Mouse (Mus musculus): ENCODE results near the gene Omt2b. TPM values are rescaled to one million over a fixed set of nuclear protein-coding genes. Genes with fewer than 3 reads are reported as not detected.

Gene Omt2b
- polyA plus RNA-seq, 1 experiment from 2014 or later = not detected

- no peaks in the 10 kb centered on the region for H3K27me3 ChIP-seq (ENCODE audit: control insufficient read depth, insufficient read depth, low read depth, low read length)
- H3K27ac ChIP-seq (ENCODE audit: low read length) = no peak overlapping the region
- H3K36me3 ChIP-seq (ENCODE audit: control insufficient read depth, insufficient read depth, low read length) = no peaks in the 10 kb centered on the region
- H3K4me1 ChIP-seq (ENCODE audit: control insufficient read depth, insufficient read depth, low read length) = peaks cover 5% of the 10 kb centered on the region
- 90% methylated on average over 10 of the region's 10 CpGs for WGBS
- no peak overlapping the region for H3K4me2 ChIP-seq (ENCODE audit: low read length)
- no peaks in the 10 kb centered on the region for H3K9me3 ChIP-seq (replicated peaks; ENCODE audit: control insufficient read depth, low read length, poor library complexity, severe bottlenecking)
- no peak overlapping the region for H3K9ac ChIP-seq (ENCODE audit: low read depth, low read length)
- H3K4me3 ChIP-seq (ENCODE audit: low read depth, low read length) = no peak overlapping the region
- no peak for ATAC-seq
Observed at GRCm38 (mm10) chr9:78372827-78373504, 45.6 kb downstream of the Omt2b start.

GRCm38 (mm10) chr9:78374397-78374796 is 47.0 kb downstream of the Omt2b start:
- no peak overlapping the region for H3K4me3 ChIP-seq (ENCODE audit: low read depth, low read length)
- no peaks in the 10 kb centered on the region for H3K9me3 ChIP-seq (replicated peaks; ENCODE audit: control insufficient read depth, low read length, poor library complexity, severe bottlenecking)
- peaks cover 6% of the 10 kb centered on the region for H3K4me1 ChIP-seq (ENCODE audit: control insufficient read depth, insufficient read depth, low read length)
- H3K4me2 ChIP-seq (ENCODE audit: low read length) = no peak overlapping the region
- H3K27ac ChIP-seq (ENCODE audit: low read length) = no peak overlapping the region
- ATAC-seq = no peak
- no peaks in the 10 kb centered on the region for H3K27me3 ChIP-seq (ENCODE audit: control insufficient read depth, insufficient read depth, low read depth, low read length)
- H3K36me3 ChIP-seq (ENCODE audit: control insufficient read depth, insufficient read depth, low read length) = no peaks in the 10 kb centered on the region
- WGBS = 62% methylated on average over 5 of the region's 5 CpGs
- no peak overlapping the region for H3K9ac ChIP-seq (ENCODE audit: low read depth, low read length)

DNA sequence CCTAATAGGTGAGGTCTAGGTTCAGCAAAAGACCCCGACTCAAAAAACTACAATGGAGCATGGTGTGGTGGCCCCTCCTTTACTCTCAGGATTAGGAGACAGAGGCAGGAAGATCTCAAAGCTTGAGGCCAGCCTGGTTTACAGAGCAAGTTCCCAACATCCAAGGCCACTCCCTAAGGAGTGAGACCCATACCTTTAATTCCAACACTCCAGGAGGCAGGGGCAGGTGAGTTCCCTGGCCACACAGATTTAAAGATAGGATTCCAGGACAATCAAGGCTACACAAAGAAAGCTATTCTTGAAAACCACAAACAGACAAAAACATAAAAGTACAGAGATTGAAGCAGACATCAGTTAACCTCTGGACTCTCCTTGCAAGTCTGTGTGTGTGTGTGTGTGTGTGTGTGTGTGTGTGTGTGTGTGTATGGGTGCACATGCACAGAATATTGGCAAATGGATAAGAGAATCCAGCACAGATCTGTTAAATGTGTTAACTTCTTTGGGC is 47.5 kb downstream of the Omt2b start:
- Histone ChIP-seq H3K4me1 (ENCODE audit: control insufficient read depth, insufficient read depth, low read length) (peaks cover 6% of the 10 kb centered on the region), H3K36me3 (ENCODE audit: control insufficient read depth, insufficient read depth, low read length) (no peaks in the 10 kb centered on the region), H3K9me3 (replicated peaks; ENCODE audit: control insufficient read depth, low read length, poor library complexity, severe bottlenecking) (no peaks in the 10 kb centered on the region), H3K27ac (ENCODE audit: low read length) (no peak overlapping the region), H3K9ac (ENCODE audit: low read depth, low read length) (no peak overlapping the region), H3K27me3 (ENCODE audit: control insufficient read depth, insufficient read depth, low read depth, low read length) (no peaks in the 10 kb centered on the region), H3K4me3 (ENCODE audit: low read depth, low read length) (no peak overlapping the region), H3K4me2 (ENCODE audit: low read length) (no peak overlapping the region)
- 81% methylated on average over 1 of the region's 1 CpGs for WGBS
- ATAC-seq = no peak

DNA sequence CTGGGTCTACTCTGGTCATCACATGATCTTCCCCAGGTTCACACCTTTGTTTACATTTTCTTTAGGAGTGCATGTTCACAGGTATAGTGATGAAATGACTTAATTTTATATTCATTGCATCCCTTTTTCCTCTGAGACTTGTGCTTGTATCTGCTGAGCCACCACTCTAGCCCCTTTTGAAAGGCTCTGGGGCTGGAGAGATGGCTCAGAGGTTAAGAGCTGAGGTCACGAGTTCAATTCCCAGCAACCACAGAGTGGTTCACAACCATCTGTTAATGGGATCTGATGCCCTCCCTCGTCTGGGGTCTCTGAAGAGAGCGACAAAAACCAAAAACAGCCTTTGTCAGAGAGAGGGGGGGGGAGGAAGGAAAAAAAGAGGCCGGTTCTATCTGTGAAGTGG is 48.1 kb downstream of the Omt2b start:
- H3K27me3 ChIP-seq (ENCODE audit: control insufficient read depth, insufficient read depth, low read depth, low read length) = no peaks in the 10 kb centered on the region
- no peak overlapping the region for H3K4me3 ChIP-seq (ENCODE audit: low read depth, low read length)
- WGBS = 76% methylated on average over 4 of the region's 4 CpGs
- H3K36me3 ChIP-seq (ENCODE audit: control insufficient read depth, insufficient read depth, low read length) = no peaks in the 10 kb centered on the region
- H3K27ac ChIP-seq (ENCODE audit: low read length) = no peak overlapping the region
- H3K4me2 ChIP-seq (ENCODE audit: low read length) = no peak overlapping the region
- peaks cover 6% of the 10 kb centered on the region for H3K4me1 ChIP-seq (ENCODE audit: control insufficient read depth, insufficient read depth, low read length)
- no peak for ATAC-seq
- H3K9me3 ChIP-seq (replicated peaks; ENCODE audit: control insufficient read depth, low read length, poor library complexity, severe bottlenecking) = no peaks in the 10 kb centered on the region
- H3K9ac ChIP-seq (ENCODE audit: low read depth, low read length) = no peak overlapping the region

DNA sequence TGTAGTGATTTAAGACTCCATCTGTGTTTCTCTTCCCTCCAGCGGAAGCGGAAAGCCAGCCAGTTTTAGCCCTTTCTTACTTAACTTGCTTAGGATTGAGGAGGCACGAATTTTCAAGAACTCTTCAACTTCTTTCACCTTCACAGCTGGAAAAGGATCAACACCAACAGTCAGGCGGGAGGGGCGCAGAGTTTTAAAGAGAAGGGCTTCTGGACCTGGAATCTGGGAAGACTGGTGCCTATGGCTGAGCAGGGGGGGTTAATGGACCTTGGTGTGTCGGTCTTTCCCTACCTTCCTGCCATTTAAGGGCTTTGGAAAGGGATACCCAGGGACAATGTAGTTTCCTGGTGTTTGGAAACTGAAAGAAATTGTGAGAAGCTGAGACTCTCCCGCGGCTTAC is 50.2 kb downstream of the Omt2b start:
- ATAC-seq = no peak
- Histone ChIP-seq H3K27me3 (ENCODE audit: control insufficient read depth, insufficient read depth, low read depth, low read length) (no peaks in the 10 kb centered on the region), H3K9ac (ENCODE audit: low read depth, low read length) (peak overlapping the region; percentile 54), H3K9me3 (replicated peaks; ENCODE audit: control insufficient read depth, low read length, poor library complexity, severe bottlenecking) (no peaks in the 10 kb centered on the region), H3K36me3 (ENCODE audit: control insufficient read depth, insufficient read depth, low read length) (no peaks in the 10 kb centered on the region), H3K4me3 (ENCODE audit: low read depth, low read length) (peak overlapping the region; percentile 43), H3K4me2 (ENCODE audit: low read length) (peak overlapping the region; percentile 61), H3K27ac (ENCODE audit: low read length) (peak overlapping the region; percentile 73), H3K4me1 (ENCODE audit: control insufficient read depth, insufficient read depth, low read length) (peaks cover 6% of the 10 kb centered on the region)
- 28% methylated on average over 8 of the region's 8 CpGs for WGBS

DNA sequence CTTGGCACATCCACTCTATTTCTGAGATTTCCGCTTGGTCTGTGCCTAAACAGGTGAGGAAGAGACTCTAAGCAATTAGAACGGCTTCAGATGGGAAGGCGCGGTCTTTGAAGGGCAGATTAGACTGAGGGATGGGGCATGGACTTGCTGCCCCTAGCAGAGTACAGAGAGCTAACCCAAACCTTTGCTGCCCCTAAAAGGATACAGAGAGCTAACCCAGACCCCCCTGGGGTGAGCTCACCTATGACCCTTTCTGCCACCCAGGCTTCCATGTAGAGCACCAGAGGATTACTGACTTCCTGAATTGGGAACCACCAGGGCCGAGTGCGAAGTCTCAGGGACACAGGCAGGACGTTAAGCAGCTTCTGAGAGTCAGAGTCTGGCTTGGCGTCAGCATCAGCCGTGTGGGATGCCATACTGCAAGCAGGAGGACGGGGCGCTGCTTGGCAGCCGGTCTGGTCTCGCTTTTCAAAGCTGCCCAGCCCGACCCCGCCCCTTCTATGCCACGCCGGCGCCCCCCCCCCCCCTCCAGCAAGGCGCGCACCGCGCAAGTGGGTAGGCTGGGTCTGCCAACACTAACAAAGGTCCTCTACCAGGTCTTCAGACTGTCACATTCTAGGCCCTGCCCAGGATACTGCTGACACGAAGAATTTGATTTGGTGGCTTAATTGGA is 50.9 kb downstream of the Omt2b start, which contains the start of gene Ooep:
Gene Ooep, minus strand, starts transcription at position 613 of the 673 bp plus-strand sequence.
- peaks cover 6% of the 10 kb centered on the region for H3K4me1 ChIP-seq (ENCODE audit: control insufficient read depth, insufficient read depth, low read length)
- peak within 1 kb of the TSS; percentile 73 for H3K27ac ChIP-seq (ENCODE audit: low read length)
- H3K4me3 ChIP-seq (ENCODE audit: low read depth, low read length) = peak within 1 kb of the TSS; percentile 43
- no peaks in the 10 kb centered on the region for H3K27me3 ChIP-seq (ENCODE audit: control insufficient read depth, insufficient read depth, low read depth, low read length)
- peak; percentile 95 for ATAC-seq
- H3K9me3 ChIP-seq (replicated peaks; ENCODE audit: control insufficient read depth, low read length, poor library complexity, severe bottlenecking) = no peaks in the 10 kb centered on the region
- H3K4me2 ChIP-seq (ENCODE audit: low read length) = peak within 1 kb of the TSS; percentile 61
- peak within 1 kb of the TSS; percentile 54 for H3K9ac ChIP-seq (ENCODE audit: low read depth, low read length)
- no peaks in the 10 kb centered on the region for H3K36me3 ChIP-seq (ENCODE audit: control insufficient read depth, insufficient read depth, low read length)
- WGBS = 2% methylated on average over 17 of the region's 23 CpGs

Other genes starting within 250 kb of the Omt2b start
- 74.0 and 81.0 TPM in 2 replicates for gene Fbxo9, start 218.5 kb upstream of the Omt2b start, polyA plus RNA-seq (2015; fragmentation: Nextera tagmentation; extraction: Ambion mirVana)
- gene Ick, start 218.4 kb upstream of the Omt2b start, polyA plus RNA-seq (2015; fragmentation: Nextera tagmentation; extraction: Ambion mirVana) = 42.5 and 44.5 TPM in 2 replicates
- 14.3 and 18.5 TPM in 2 replicates for gene Gsta4, start 144.8 kb upstream of the Omt2b start, polyA plus RNA-seq (2015; fragmentation: Nextera tagmentation; extraction: Ambion mirVana)
- not detected in 2 replicates for gene Gsta1, start 96.9 kb upstream of the Omt2b start, polyA plus RNA-seq (2015; fragmentation: Nextera tagmentation; extraction: Ambion mirVana)
- not detected in 2 replicates for gene Gm3776, start 70.5 kb upstream of the Omt2b start, polyA plus RNA-seq (2015; fragmentation: Nextera tagmentation; extraction: Ambion mirVana)
- gene Gm10639, start 37.7 kb upstream of the Omt2b start, polyA plus RNA-seq (2015; fragmentation: Nextera tagmentation; extraction: Ambion mirVana) = not detected in 2 replicates
- not detected in 2 replicates for gene Omt2a, start 12.8 kb upstream of the Omt2b start, polyA plus RNA-seq (2015; fragmentation: Nextera tagmentation; extraction: Ambion mirVana)
- not detected in 2 replicates for gene Gsta2, start 28.2 kb downstream of the Omt2b start, polyA plus RNA-seq (2015; fragmentation: Nextera tagmentation; extraction: Ambion mirVana)
- gene Dppa5a, start 40.6 kb downstream of the Omt2b start, polyA plus RNA-seq (2015; fragmentation: Nextera tagmentation; extraction: Ambion mirVana) = 7.4 and 8.3 TPM in 2 replicates
- gene Ooep, start 51.1 kb downstream of the Omt2b start, polyA plus RNA-seq (2015; fragmentation: Nextera tagmentation; extraction: Ambion mirVana) = 6.9 and 9.1 TPM in 2 replicates
- gene Ddx43, start 68.2 kb downstream of the Omt2b start, polyA plus RNA-seq (2015; fragmentation: Nextera tagmentation; extraction: Ambion mirVana) = 0.36 and 0.57 TPM in 2 replicates
- 0.53 and 0.74 TPM in 2 replicates for gene Cgas, start 115.6 kb downstream of the Omt2b start, polyA plus RNA-seq (2015; fragmentation: Nextera tagmentation; extraction: Ambion mirVana)
- gene Mto1, start 120.6 kb downstream of the Omt2b start, polyA plus RNA-seq (2015; fragmentation: Nextera tagmentation; extraction: Ambion mirVana) = 27.9 and 29.3 TPM in 2 replicates
- gene Gm17324, start 121.2 kb downstream of the Omt2b start, polyA plus RNA-seq (2015; fragmentation: Nextera tagmentation; extraction: Ambion mirVana) = 1.7 and 2.1 TPM in 2 replicates
- gene Eef1a1, start 161.6 kb downstream of the Omt2b start, polyA plus RNA-seq (2015; fragmentation: Nextera tagmentation; extraction: Ambion mirVana) = 2,998 and 3,109 TPM in 2 replicates

All from midbrain, embryonic 16.5 days (tissue).